Mouse (Mus musculus) CH12.LX (cell line): ENCODE data around the gene Atg4d.

Experiments
- CTCF ChIP-seq, 2 experiments: IDR thresholded peaks in 1 of 2; conservative IDR thresholded peaks in 1 of 2; 2 replicates each; pipeline ENCODE4 v1.5.1; 2011 to 2012; ENCODE audit warnings: low read depth in 2 of 2, low read length in 2 of 2, improper control_type of control experiment in 1 of 2, inconsistent platforms in 1 of 2, mild to moderate bottlenecking in 1 of 2, moderate library complexity in 1 of 2
- EP300 ChIP-seq: IDR thresholded peaks from 2 replicates; pipeline ENCODE4 v1.6.1; 2011; ENCODE audit warnings: low read length, improper control_type of control experiment
- ETS1 ChIP-seq: conservative IDR thresholded peaks from 2 replicates; pipeline ENCODE4 v1.6.1; 2012; ENCODE audit warnings: low read depth, mild to moderate bottlenecking, inconsistent platforms, low read length, improper control_type of control experiment, moderate library complexity
- JUND ChIP-seq: conservative IDR thresholded peaks from 2 replicates; pipeline ENCODE4 v1.6.1; 2011; ENCODE audit warnings: low read depth, low read length, improper control_type of control experiment
- MAFK ChIP-seq: IDR thresholded peaks from 2 replicates; pipeline ENCODE4 v1.6.1; 2011; ENCODE audit warnings: low read length, improper control_type of control experiment; ENCODE audit not compliant: insufficient replicate concordance
- MAX ChIP-seq: IDR thresholded peaks from 2 replicates; pipeline ENCODE4 v1.6.1; 2011; ENCODE audit warnings: low read length, improper control_type of control experiment
- MXI1 ChIP-seq: IDR thresholded peaks from 2 replicates; pipeline ENCODE4 v1.6.1; 2011; ENCODE audit warnings: mild to moderate bottlenecking, low read depth, low read length, improper control_type of control experiment
- POLR2A ChIP-seq: IDR thresholded peaks from 2 replicates; pipeline ENCODE4 v1.6.1; 2011; ENCODE audit warnings: low read depth, mild to moderate bottlenecking, improper control_type of control experiment, low read length
- RCOR1 ChIP-seq: conservative IDR thresholded peaks from 2 replicates; pipeline ENCODE4 v1.6.1; 2012; ENCODE audit warnings: low read depth, mild to moderate bottlenecking, inconsistent platforms, low read length, improper control_type of control experiment
- TCF12 ChIP-seq: IDR thresholded peaks from 2 replicates; pipeline ENCODE4 v1.6.1; 2014; ENCODE audit warnings: low read depth, mild to moderate bottlenecking, inconsistent platforms, low read length, improper control_type of control experiment
- USF2 ChIP-seq: conservative IDR thresholded peaks from 2 replicates; pipeline ENCODE4 v1.6.1; 2011; ENCODE audit warnings: low read depth, low read length, improper control_type of control experiment
- ZC3H11A ChIP-seq: IDR thresholded peaks from 2 replicates; pipeline ENCODE4 v1.6.1; 2012; ENCODE audit warnings: low read depth, mild to moderate bottlenecking, inconsistent platforms, low read length, improper control_type of control experiment
- ZKSCAN1 ChIP-seq: IDR thresholded peaks from 2 replicates; pipeline ENCODE4 v1.6.1; 2012; ENCODE audit warnings: low read depth, inconsistent platforms, low read length, improper control_type of control experiment, borderline replicate concordance
- ZNF384 ChIP-seq: IDR thresholded peaks from 2 replicates; pipeline ENCODE4 v1.6.1; 2012; ENCODE audit warnings: low read depth, low read length, improper control_type of control experiment, inconsistent platforms

- TF ChIP-seq POLR2A: no peak
- no peak for TF ChIP-seq RCOR1
- no peak for TF ChIP-seq CTCF (conservative IDR thresholded peaks at IDR 0.05 in 1 of 2, IDR thresholded peaks at IDR 0.05 in 1 of 2; ENCODE audit: low read depth in 2 of 2, low read length in 2 of 2)
- TF ChIP-seq ZNF384: no peak
- no peak for TF ChIP-seq TCF12
- TF ChIP-seq JUND: no peak
- no peak for TF ChIP-seq MAFK
- no peak for TF ChIP-seq ETS1
- TF ChIP-seq EP300: no peak
- TF ChIP-seq MXI1: no peak
- TF ChIP-seq ZKSCAN1: no peak
- no peak for TF ChIP-seq ZC3H11A
- no peak for TF ChIP-seq USF2
- TF ChIP-seq MAX: no peak
Measured at GRCm38 (mm10) chr9:21276307-21276706, 11.2 kb downstream of the Atg4d start.
